Mouse (Mus musculus): Measurements from ENCODE around the gene Qrich1. TPM values are rescaled to one million over a fixed set of nuclear protein-coding genes. Genes with fewer than 3 reads are reported as not detected.

Gene Qrich1
- polyA plus RNA-seq, 1 experiment from 2014 or later = 170 TPM

GRCm38 (mm10) chr9:108485301-108485875 is 31.2 kb upstream of the Qrich1 start:
- H3K36me3 ChIP-seq (replicated peaks) = peaks cover 66% of the 10 kb centered on the region
- WGBS = 95% methylated on average over 19 of the region's 19 CpGs
- no peak overlapping the region for H3K4me3 ChIP-seq (replicated peaks)

GRCm38 (mm10) chr9:108486973-108487530 is 29.6 kb upstream of the Qrich1 start:
- H3K4me1 ChIP-seq = peaks cover 17% of the 10 kb centered on the region
- H3K9me3 ChIP-seq = no peaks in the 10 kb centered on the region
- no peaks in the 10 kb centered on the region for H3K27me3 ChIP-seq
- no peak overlapping the region for H3K9ac ChIP-seq
- no peak overlapping the region for H3K4me3 ChIP-seq (replicated peaks)
- no peak for ATAC-seq (ENCODE audit: low FRiP score)
- peaks cover 62% of the 10 kb centered on the region for H3K36me3 ChIP-seq (replicated peaks)
- 92% methylated on average over 8 of the region's 8 CpGs for WGBS
- no peak overlapping the region for H3K4me2 ChIP-seq
- H3K27ac ChIP-seq = no peak overlapping the region

More at GRCm38 (mm10) chr9:108485301-108485875, 31.2 kb upstream of the Qrich1 start:
- H3K9me3 ChIP-seq = no peaks in the 10 kb centered on the region
- H3K4me1 ChIP-seq = peaks cover 14% of the 10 kb centered on the region
- ATAC-seq (ENCODE audit: low FRiP score) = no peak
- no peaks in the 10 kb centered on the region for H3K27me3 ChIP-seq
- no peak overlapping the region for H3K4me2 ChIP-seq
- H3K27ac ChIP-seq = no peak overlapping the region
- H3K9ac ChIP-seq = no peak overlapping the region

GRCm38 (mm10) chr9:108488403-108488802 is 28.2 kb upstream of the Qrich1 start:
- Histone ChIP-seq H3K9me3 (no peaks in the 10 kb centered on the region), H3K4me2 (no peak overlapping the region), H3K36me3 (replicated peaks) (peaks cover 70% of the 10 kb centered on the region), H3K4me1 (peaks cover 22% of the 10 kb centered on the region), H3K9ac (no peak overlapping the region), H3K4me3 (replicated peaks) (no peak overlapping the region), H3K27ac (no peak overlapping the region), H3K27me3 (no peaks in the 10 kb centered on the region)
- WGBS = 98% methylated on average over 17 of the region's 17 CpGs
- ATAC-seq (ENCODE audit: low FRiP score) = no peak

GRCm38 (mm10) chr9:108489215-108489614 is 27.4 kb upstream of the Qrich1 start:
- H3K9me3 ChIP-seq = no peaks in the 10 kb centered on the region
- no peak overlapping the region for H3K4me2 ChIP-seq
- H3K4me1 ChIP-seq = peaks cover 22% of the 10 kb centered on the region
- H3K27me3 ChIP-seq = no peaks in the 10 kb centered on the region
- H3K36me3 ChIP-seq (replicated peaks) = peaks cover 70% of the 10 kb centered on the region
- 95% methylated on average over 20 of the region's 20 CpGs for WGBS
- 0 out of 2 replicates have a peak overlapping the region, but pooled peaks have one; percentile 29 for H3K9ac ChIP-seq
- no peak for ATAC-seq (ENCODE audit: low FRiP score)
- H3K4me3 ChIP-seq (replicated peaks) = no peak overlapping the region
- H3K27ac ChIP-seq = peak overlapping the region; percentile 97

GRCm38 (mm10) chr9:108489702-108490558 is 26.7 kb upstream of the Qrich1 start:
- peak; percentile 45; the same call in 1 of the 2 replicates for ATAC-seq (ENCODE audit: low FRiP score)
- Histone ChIP-seq H3K4me2 (peak overlapping the region; percentile 89), H3K27me3 (no peaks in the 10 kb centered on the region), H3K27ac (peak overlapping the region; percentile 97), H3K4me3 (replicated peaks) (peak overlapping the region; percentile 98), H3K4me1 (peaks cover 22% of the 10 kb centered on the region), H3K9me3 (no peaks in the 10 kb centered on the region), H3K9ac (peak overlapping the region; percentile 95), H3K36me3 (replicated peaks) (peaks cover 75% of the 10 kb centered on the region)
- 67% methylated on average over 26 of the region's 26 CpGs for WGBS

GRCm38 (mm10) chr9:108490559-108491285 is 25.9 kb upstream of the Qrich1 start, which contains the start of gene Usp19:
Gene Usp19 (plus strand): TSS chr9:108490602.
- under 1% methylated on average over 69 of the region's 69 CpGs for WGBS
- Histone ChIP-seq H3K36me3 (replicated peaks) (peaks cover 75% of the 10 kb centered on the region), H3K9me3 (no peaks in the 10 kb centered on the region), H3K4me3 (replicated peaks) (peak within 1 kb of the TSS; percentile 98), H3K4me1 (peaks cover 22% of the 10 kb centered on the region), H3K4me2 (peak within 1 kb of the TSS; percentile 89), H3K27me3 (no peaks in the 10 kb centered on the region), H3K9ac (peak within 1 kb of the TSS; percentile 95), H3K27ac (peak within 1 kb of the TSS; percentile 97)
- peak; percentile 95 for ATAC-seq (ENCODE audit: low FRiP score)

GRCm38 (mm10) chr9:108491286-108491580 is 25.4 kb upstream of the Qrich1 start:
- H3K4me1 ChIP-seq = peaks cover 22% of the 10 kb centered on the region
- H3K36me3 ChIP-seq (replicated peaks) = peaks cover 75% of the 10 kb centered on the region
- H3K4me2 ChIP-seq = peak overlapping the region; percentile 89
- H3K9ac ChIP-seq = peak overlapping the region; percentile 95
- H3K4me3 ChIP-seq (replicated peaks) = peak overlapping the region; percentile 98
- WGBS = 18% methylated on average over 12 of the region's 12 CpGs
- no peaks in the 10 kb centered on the region for H3K27me3 ChIP-seq
- no peak for ATAC-seq (ENCODE audit: low FRiP score)
- no peaks in the 10 kb centered on the region for H3K9me3 ChIP-seq
- H3K27ac ChIP-seq = peak overlapping the region; percentile 97

GRCm38 (mm10) chr9:108492043-108492750 is 24.4 kb upstream of the Qrich1 start:
- peak overlapping the region; percentile 89 for H3K4me2 ChIP-seq
- WGBS = 91% methylated on average over 16 of the region's 16 CpGs
- H3K36me3 ChIP-seq (replicated peaks) = peaks cover 76% of the 10 kb centered on the region
- peak overlapping the region; percentile 98 for H3K4me3 ChIP-seq (replicated peaks)
- ATAC-seq (ENCODE audit: low FRiP score) = no peak
- peaks cover 22% of the 10 kb centered on the region for H3K4me1 ChIP-seq
- H3K27me3 ChIP-seq = no peaks in the 10 kb centered on the region
- 0 out of 2 replicates have a peak overlapping the region, but pooled peaks have one; percentile 1 for H3K27ac ChIP-seq
- no peaks in the 10 kb centered on the region for H3K9me3 ChIP-seq
- peak overlapping the region; percentile 95 for H3K9ac ChIP-seq

- Histone ChIP-seq H3K9ac (no peak overlapping the region), H3K9me3 (no peaks in the 10 kb centered on the region), H3K27ac (no peak overlapping the region), H3K27me3 (no peaks in the 10 kb centered on the region), H3K4me3 (replicated peaks) (no peak overlapping the region), H3K36me3 (replicated peaks) (peaks cover 77% of the 10 kb centered on the region), H3K4me1 (peaks cover 22% of the 10 kb centered on the region), H3K4me2 (no peak overlapping the region)
- WGBS = 95% methylated on average over 8 of the region's 8 CpGs
- ATAC-seq (ENCODE audit: low FRiP score) = no peak
Observed at GRCm38 (mm10) chr9:108493246-108493645, 23.4 kb upstream of the Qrich1 start.

GRCm38 (mm10) chr9:108494146-108494825 is 22.3 kb upstream of the Qrich1 start:
- H3K4me1 ChIP-seq = peaks cover 22% of the 10 kb centered on the region
- no peaks in the 10 kb centered on the region for H3K9me3 ChIP-seq
- H3K36me3 ChIP-seq (replicated peaks) = peaks cover 77% of the 10 kb centered on the region
- no peaks in the 10 kb centered on the region for H3K27me3 ChIP-seq
- ATAC-seq (ENCODE audit: low FRiP score) = no peak
- H3K27ac ChIP-seq = no peak overlapping the region
- no peak overlapping the region for H3K9ac ChIP-seq
- H3K4me3 ChIP-seq (replicated peaks) = no peak overlapping the region
- 94% methylated on average over 19 of the region's 19 CpGs for WGBS
- no peak overlapping the region for H3K4me2 ChIP-seq

GRCm38 (mm10) chr9:108494905-108495304 is 21.7 kb upstream of the Qrich1 start:
- no peak overlapping the region for H3K27ac ChIP-seq
- H3K9me3 ChIP-seq = no peaks in the 10 kb centered on the region
- no peak for ATAC-seq (ENCODE audit: low FRiP score)
- H3K36me3 ChIP-seq (replicated peaks) = peaks cover 78% of the 10 kb centered on the region
- peaks cover 18% of the 10 kb centered on the region for H3K4me1 ChIP-seq
- no peak overlapping the region for H3K4me2 ChIP-seq
- 89% methylated on average over 10 of the region's 10 CpGs for WGBS
- H3K27me3 ChIP-seq = no peaks in the 10 kb centered on the region
- no peak overlapping the region for H3K9ac ChIP-seq
- H3K4me3 ChIP-seq (replicated peaks) = no peak overlapping the region
